Mouse (Mus musculus): ENCODE data around the gene Eml6. TPM values are rescaled to one million over a fixed set of nuclear protein-coding genes. Genes with fewer than 3 reads are reported as not detected.

Eml6 gene
- total and polyA plus RNA-seq, 2 experiments from 2014 or later: 0.63 to 10.6 TPM

GRCm38 (mm10) chr11:29725610-29726009 is 300.2 kb downstream of the Eml6 start:
- no peaks in the 10 kb centered on the region for H3K36me3 ChIP-seq (replicated peaks; ENCODE audit: control insufficient read depth, insufficient read depth, low read length)
- ATAC-seq (ENCODE audit: insufficient read depth, low read depth) (no peak), DNase-seq (ENCODE audit: low spot score) (no peak)
- no peaks in the 10 kb centered on the region for H3K27me3 ChIP-seq (ENCODE audit: control insufficient read depth, insufficient read depth, low read length)
- H3K4me2 ChIP-seq (ENCODE audit: low read depth, low read length): no peak overlapping the region
- 63% methylated on average over 1 of the region's 1 CpGs for WGBS
- H3K4me3 ChIP-seq (ENCODE audit: low read depth, low read length): no peak overlapping the region
- no peak overlapping the region for H3K27ac ChIP-seq (ENCODE audit: low read depth)
- no peaks in the 10 kb centered on the region for H3K4me1 ChIP-seq (ENCODE audit: control insufficient read depth, insufficient read depth)
- TF ChIP-seq EP300 (IDR thresholded peaks at IDR 0.05; ENCODE audit: low read depth): no peak
- TF ChIP-seq CTCF (IDR thresholded peaks at IDR 0.05; ENCODE audit: low read depth): no peak
- no peaks in the 10 kb centered on the region for H3K9me3 ChIP-seq (replicated peaks; ENCODE audit: control insufficient read depth, low read length)
- H3K9ac ChIP-seq (replicated peaks; ENCODE audit: low read depth, low read length): no peak overlapping the region

GRCm38 (mm10) chr11:29725167-29725566 is 300.7 kb downstream of the Eml6 start:
- ATAC-seq (ENCODE audit: insufficient read depth, low read depth) (no peak), DNase-seq (ENCODE audit: low spot score) (no peak)
- no peaks in the 10 kb centered on the region for H3K9me3 ChIP-seq (replicated peaks; ENCODE audit: control insufficient read depth, low read length)
- H3K4me2 ChIP-seq (ENCODE audit: low read depth, low read length): no peak overlapping the region
- TF ChIP-seq CTCF (IDR thresholded peaks at IDR 0.05; ENCODE audit: low read depth): no peak
- TF ChIP-seq EP300 (IDR thresholded peaks at IDR 0.05; ENCODE audit: low read depth): no peak
- H3K4me1 ChIP-seq (ENCODE audit: control insufficient read depth, insufficient read depth): no peaks in the 10 kb centered on the region
- H3K27ac ChIP-seq (ENCODE audit: low read depth): no peak overlapping the region
- H3K4me3 ChIP-seq (ENCODE audit: low read depth, low read length): no peak overlapping the region
- no peak overlapping the region for H3K9ac ChIP-seq (replicated peaks; ENCODE audit: low read depth, low read length)
- no peaks in the 10 kb centered on the region for H3K36me3 ChIP-seq (replicated peaks; ENCODE audit: control insufficient read depth, insufficient read depth, low read length)
- H3K27me3 ChIP-seq (ENCODE audit: control insufficient read depth, insufficient read depth, low read length): no peaks in the 10 kb centered on the region

- ATAC-seq (ENCODE audit: insufficient read depth, low read depth): no peak
- 98% methylated on average over 2 of the region's 2 CpGs for WGBS
- Histone ChIP-seq H3K9me3 (replicated peaks; ENCODE audit: control insufficient read depth, low read length) (no peaks in the 10 kb centered on the region), H3K27ac (ENCODE audit: low read depth) (no peak overlapping the region), H3K4me3 (ENCODE audit: low read depth, low read length) (no peak overlapping the region), H3K9ac (replicated peaks; ENCODE audit: low read depth, low read length) (no peak overlapping the region), H3K4me1 (ENCODE audit: control insufficient read depth, insufficient read depth) (0 out of 2 replicates have a peak, but pooled peaks cover under 1% of the 10 kb centered on the region), H3K27me3 (ENCODE audit: control insufficient read depth, insufficient read depth, low read length) (no peaks in the 10 kb centered on the region), H3K36me3 (replicated peaks; ENCODE audit: control insufficient read depth, insufficient read depth, low read length) (no peaks in the 10 kb centered on the region), H3K4me2 (ENCODE audit: low read depth, low read length) (no peak overlapping the region)
- TF ChIP-seq CTCF (IDR thresholded peaks at IDR 0.05; ENCODE audit: low read depth) (no peak), EP300 (IDR thresholded peaks at IDR 0.05; ENCODE audit: low read depth) (no peak)
- no peak for DNase-seq (ENCODE audit: low spot score)
Measured at GRCm38 (mm10) chr11:29724213-29724612, 301.6 kb downstream of the Eml6 start.

GRCm38 (mm10) chr11:29719597-29719996 is 306.2 kb downstream of the Eml6 start:
- Histone ChIP-seq H3K4me3 (ENCODE audit: low read depth, low read length) (no peak overlapping the region), H3K27ac (ENCODE audit: low read depth) (no peak overlapping the region), H3K4me1 (ENCODE audit: control insufficient read depth, insufficient read depth) (peaks cover 11% of the 10 kb centered on the region), H3K9me3 (replicated peaks; ENCODE audit: control insufficient read depth, low read length) (no peaks in the 10 kb centered on the region), H3K36me3 (replicated peaks; ENCODE audit: control insufficient read depth, insufficient read depth, low read length) (no peaks in the 10 kb centered on the region), H3K27me3 (ENCODE audit: control insufficient read depth, insufficient read depth, low read length) (no peaks in the 10 kb centered on the region), H3K9ac (replicated peaks; ENCODE audit: low read depth, low read length) (no peak overlapping the region), H3K4me2 (ENCODE audit: low read depth, low read length) (no peak overlapping the region)
- no peak for ATAC-seq (ENCODE audit: insufficient read depth, low read depth)
- TF ChIP-seq CTCF (IDR thresholded peaks at IDR 0.05; ENCODE audit: low read depth) (no peak), EP300 (IDR thresholded peaks at IDR 0.05; ENCODE audit: low read depth) (no peak)
- WGBS: 63% methylated on average over 1 of the region's 1 CpGs
- no peak for DNase-seq (ENCODE audit: low spot score)

GRCm38 (mm10) chr11:29718541-29718940 is 307.3 kb downstream of the Eml6 start:
- Histone ChIP-seq H3K27ac (ENCODE audit: low read depth) (no peak overlapping the region), H3K36me3 (replicated peaks; ENCODE audit: control insufficient read depth, insufficient read depth, low read length) (0 out of 2 replicates have a peak, but pooled peaks cover 4% of the 10 kb centered on the region), H3K4me3 (ENCODE audit: low read depth, low read length) (no peak overlapping the region), H3K27me3 (ENCODE audit: control insufficient read depth, insufficient read depth, low read length) (no peaks in the 10 kb centered on the region), H3K9ac (replicated peaks; ENCODE audit: low read depth, low read length) (no peak overlapping the region), H3K9me3 (replicated peaks; ENCODE audit: control insufficient read depth, low read length) (no peaks in the 10 kb centered on the region), H3K4me2 (ENCODE audit: low read depth, low read length) (no peak overlapping the region), H3K4me1 (ENCODE audit: control insufficient read depth, insufficient read depth) (peaks cover 11% of the 10 kb centered on the region)
- ATAC-seq (ENCODE audit: insufficient read depth, low read depth) (no peak), DNase-seq (ENCODE audit: low spot score) (no peak)
- WGBS: 64% methylated on average over 6 of the region's 6 CpGs
- TF ChIP-seq CTCF (IDR thresholded peaks at IDR 0.05; ENCODE audit: low read depth) (no peak), EP300 (IDR thresholded peaks at IDR 0.05; ENCODE audit: low read depth) (no peak)

- no peaks in the 10 kb centered on the region for H3K27me3 ChIP-seq (ENCODE audit: control insufficient read depth, insufficient read depth, low read length)
- no peak overlapping the region for H3K9ac ChIP-seq (replicated peaks; ENCODE audit: low read depth, low read length)
- no peaks in the 10 kb centered on the region for H3K9me3 ChIP-seq (replicated peaks; ENCODE audit: control insufficient read depth, low read length)
- peaks cover 11% of the 10 kb centered on the region for H3K4me1 ChIP-seq (ENCODE audit: control insufficient read depth, insufficient read depth)
- DNase-seq (ENCODE audit: low spot score) (peak; percentile 21), ATAC-seq (ENCODE audit: insufficient read depth, low read depth) (no peak)
- no peak overlapping the region for H3K4me3 ChIP-seq (ENCODE audit: low read depth, low read length)
- no peak overlapping the region for H3K27ac ChIP-seq (ENCODE audit: low read depth)
- no peak overlapping the region for H3K4me2 ChIP-seq (ENCODE audit: low read depth, low read length)
- 0 out of 2 replicates have a peak, but pooled peaks cover 4% of the 10 kb centered on the region for H3K36me3 ChIP-seq (replicated peaks; ENCODE audit: control insufficient read depth, insufficient read depth, low read length)
- TF ChIP-seq CTCF (IDR thresholded peaks at IDR 0.05; ENCODE audit: low read depth): peak; percentile 50
- no peak for TF ChIP-seq EP300 (IDR thresholded peaks at IDR 0.05; ENCODE audit: low read depth)
- WGBS: 76% methylated on average over 3 of the region's 3 CpGs
Measured at GRCm38 (mm10) chr11:29715499-29715898, 310.3 kb downstream of the Eml6 start.
